7 mouse cellular contexts compared by ENCODE assay signal in genomic region chr8:107424597-107425229, GRCm38 (mm10). TPM values are rescaled to one million over a fixed set of nuclear protein-coding genes. Genes with fewer than 3 reads are reported as not detected.
DNase-seq lines count a peak whose midpoint lies in the region; ATAC-seq and TF ChIP-seq lines count a peak whose summit lies in the region.

Gene Nob1 (minus strand): TSS chr8:107425051.

- H3K4me1 ChIP-seq in embryonic facial prominence, embryonic 12.5 days = peaks cover 15% of the 10 kb centered on the region
- H3K4me1 ChIP-seq in kidney, adult 2 months (ENCODE audit: control insufficient read depth, insufficient read depth, low read length) = no peaks in the 10 kb centered on the region
- peaks cover 14% of the 10 kb centered on the region; the same call in 1 of the 2 replicates for H3K4me1 ChIP-seq in limb, embryonic 12.5 days (replicated peaks)
- H3K4me1 ChIP-seq in midbrain, embryonic 15.5 days = peaks cover 22% of the 10 kb centered on the region
- no peaks in the 10 kb centered on the region for H3K4me1 ChIP-seq in spleen, adult 2 months (ENCODE audit: control insufficient read depth, insufficient read depth, insufficient read length)

- H3K9ac ChIP-seq in embryonic facial prominence, embryonic 12.5 days = peak within 1 kb of the TSS; percentile 82
- H3K9ac ChIP-seq in limb, embryonic 12.5 days (replicated peaks) = peak within 1 kb of the TSS; percentile 88
- peak within 1 kb of the TSS; percentile 82 for H3K9ac ChIP-seq in midbrain, embryonic 15.5 days

- TF ChIP-seq POLR2A in kidney, adult 2 months (IDR thresholded peaks at IDR 0.05; ENCODE audit: low read depth, low read length) = peak; percentile 62
- peak; percentile 87 for TF ChIP-seq POLR2A in spleen, adult 2 months (IDR thresholded peaks at IDR 0.05; ENCODE audit: low read depth, low read length)

- no peaks in the 10 kb centered on the region for H3K27me3 ChIP-seq in embryonic facial prominence, embryonic 12.5 days
- no peaks in the 10 kb centered on the region for H3K27me3 ChIP-seq in kidney, adult 2 months (replicated peaks; ENCODE audit: control insufficient read depth, insufficient read depth, low read length)
- H3K27me3 ChIP-seq in limb, embryonic 12.5 days = no peaks in the 10 kb centered on the region
- H3K27me3 ChIP-seq in midbrain, embryonic 15.5 days (replicated peaks) = no peaks in the 10 kb centered on the region
- H3K27me3 ChIP-seq in spleen, adult 2 months (ENCODE audit: control insufficient read depth, insufficient read depth, low read length) = no peaks in the 10 kb centered on the region

- H3K27ac ChIP-seq in embryonic facial prominence, embryonic 12.5 days = peak within 1 kb of the TSS; percentile 67
- H3K27ac ChIP-seq in kidney, adult 2 months (ENCODE audit: insufficient read depth, low read depth, low read length) = 0 out of 2 replicates have a peak within 1 kb of the TSS, but pooled peaks have one; percentile 8
- peak within 1 kb of the TSS; percentile 23; the same call in 1 of the 2 replicates for H3K27ac ChIP-seq in limb, embryonic 12.5 days
- H3K27ac ChIP-seq in midbrain, embryonic 15.5 days = peak within 1 kb of the TSS; percentile 72
- H3K27ac ChIP-seq in spleen, adult 2 months (ENCODE audit: insufficient read depth, low read length) = peak within 1 kb of the TSS; percentile 36; the same call in 1 of the 2 replicates

- H3K4me3 ChIP-seq in embryonic facial prominence, embryonic 12.5 days = peak within 1 kb of the TSS; percentile 92
- H3K4me3 ChIP-seq in kidney, adult 2 months (ENCODE audit: insufficient read depth, low read depth, low read length) = peak within 1 kb of the TSS; percentile 76
- H3K4me3 ChIP-seq in limb, embryonic 12.5 days (replicated peaks) = peak within 1 kb of the TSS; percentile 87
- peak within 1 kb of the TSS; percentile 82 for H3K4me3 ChIP-seq in midbrain, embryonic 15.5 days
- H3K4me3 ChIP-seq in spleen, adult 2 months (ENCODE audit: extremely low read depth, insufficient read depth, insufficient read length) = peak within 1 kb of the TSS; percentile 82

- peak within 1 kb of the TSS; percentile 79 for H3K4me2 ChIP-seq in embryonic facial prominence, embryonic 12.5 days (replicated peaks)
- H3K4me2 ChIP-seq in limb, embryonic 12.5 days = peak within 1 kb of the TSS; percentile 84
- peak within 1 kb of the TSS; percentile 82 for H3K4me2 ChIP-seq in midbrain, embryonic 15.5 days

- no peaks in the 10 kb centered on the region for H3K9me3 ChIP-seq in embryonic facial prominence, embryonic 12.5 days
- H3K9me3 ChIP-seq in limb, embryonic 12.5 days = no peaks in the 10 kb centered on the region
- H3K9me3 ChIP-seq in midbrain, embryonic 15.5 days = no peaks in the 10 kb centered on the region

- DNase-seq in adrenal gland, postnatal 25 days = peak; percentile 99
- peak; percentile 96 to 97 for DNase-seq in heart, adult 18-20 months
- DNase-seq in kidney, adult 2 months = peak; percentile 98
- DNase-seq in spleen, adult 2 months (ENCODE audit: low read depth in 1 of 2, low spot score in 2 of 2) = peak; percentile 93 to 96

- H3K36me3 ChIP-seq in embryonic facial prominence, embryonic 12.5 days = peaks cover 29% of the 10 kb centered on the region
- H3K36me3 ChIP-seq in kidney, adult 2 months (ENCODE audit: control insufficient read depth, insufficient read depth, low read length) = no peaks in the 10 kb centered on the region
- peaks cover 37% of the 10 kb centered on the region for H3K36me3 ChIP-seq in limb, embryonic 12.5 days
- H3K36me3 ChIP-seq in midbrain, embryonic 15.5 days (replicated peaks) = peaks cover 10% of the 10 kb centered on the region; the same call in 1 of the 2 replicates
- H3K36me3 ChIP-seq in spleen, adult 2 months (ENCODE audit: control insufficient read depth, insufficient read depth, low read length) = peaks cover 9% of the 10 kb centered on the region

- peak; percentile 90 for TF ChIP-seq CTCF in kidney, adult 2 months (conservative IDR thresholded peaks at IDR 0.05; ENCODE audit: insufficient read depth, insufficient read length, low read depth, low read length)
- peak; percentile 96 for TF ChIP-seq CTCF in spleen, adult 2 months (IDR thresholded peaks at IDR 0.05; ENCODE audit: extremely low read depth, insufficient read depth, insufficient read length, insufficient replicate concordance)

- ATAC-seq in embryonic facial prominence, embryonic 12.5 days (ENCODE audit: insufficient number of reproducible peaks, insufficient read depth, low FRiP score, low TSS enrichment) = peak; percentile 96
- ATAC-seq in limb, embryonic 12.5 days (ENCODE audit: insufficient number of reproducible peaks, insufficient read depth, low FRiP score, low TSS enrichment, low read depth) = peak; percentile 98
- ATAC-seq in midbrain, embryonic 15.5 days (replicated peaks) = peak; percentile 99

- under 1% methylated on average over 50 of the region's 50 CpGs for WGBS in embryonic facial prominence, embryonic 12.5 days
- WGBS in kidney, adult 2 months = under 1% methylated on average over 50 of the region's 50 CpGs
- under 1% methylated on average over 50 of the region's 50 CpGs for WGBS in limb, embryonic 12.5 days
- under 1% methylated on average over 50 of the region's 50 CpGs for WGBS in midbrain, embryonic 15.5 days
- WGBS in spleen, adult 2 months = under 1% methylated on average over 50 of the region's 50 CpGs

RNA-seq across cellular contexts. Expression of gene Nob1, which starts in this region (rescaled TPM):
- total RNA-seq in adrenal gland, postnatal 25 days (2021) = 29.6 and 40.6 TPM in 2 replicates
- 96.9 and 98.8 TPM in 2 replicates for polyA plus RNA-seq in embryonic facial prominence, embryonic 12.5 days (2016; fragmentation: Nextera tagmentation; extraction: Ambion mirVana)
- total RNA-seq in heart, adult 18-20 months (2021) = 10 to 100 TPM; 22.6 to 23.1 TPM
- polyA plus RNA-seq in kidney, adult 2 months (2012; rRNA removed) = 23.1 and 25.6 TPM in 2 replicates
- 102 and 103 TPM in 2 replicates for polyA plus RNA-seq in limb, embryonic 12.5 days (2016; fragmentation: Nextera tagmentation; extraction: Ambion mirVana)
- polyA plus RNA-seq in midbrain, embryonic 15.5 days (2015; fragmentation: Nextera tagmentation; extraction: Ambion mirVana) = 68.0 and 70.0 TPM in 2 replicates
- 23.4 and 24.5 TPM in 2 replicates for polyA plus RNA-seq in spleen, adult 2 months (2012; rRNA removed)

Comparison
In these comparisons a context has a peak if more than half of its experiments do, and no peak if none do; other contexts are left out.
1. Peak in every context shown above with its lines: DNase-seq, ATAC-seq, H3K4me3 ChIP-seq and H3K27ac ChIP-seq.
2. H3K27ac ChIP-seq: peak in every context shown above with its lines; median percentile 72 in midbrain, embryonic 15.5 days; 67 in embryonic facial prominence, embryonic 12.5 days; 36 in spleen, adult 2 months; 23 in limb, embryonic 12.5 days; 8 in kidney, adult 2 months.